Mouse (Mus musculus) heart, postnatal 4 days (tissue): ENCODE measurements at regions not wholly inside any gene's neighbourhood (a gene's known extent, or its start where the extent isn't known, plus 50 kb on each side); places are given as distances from the start of the nearest gene placed in this dataset.
A peak's percentile ranks its signal among the peaks of the same experiment; 100 is the strongest.

Experiments
- DNase-seq: peaks from one replicate; pipeline ENCODE4 v3.0.0; 2021

DNA sequence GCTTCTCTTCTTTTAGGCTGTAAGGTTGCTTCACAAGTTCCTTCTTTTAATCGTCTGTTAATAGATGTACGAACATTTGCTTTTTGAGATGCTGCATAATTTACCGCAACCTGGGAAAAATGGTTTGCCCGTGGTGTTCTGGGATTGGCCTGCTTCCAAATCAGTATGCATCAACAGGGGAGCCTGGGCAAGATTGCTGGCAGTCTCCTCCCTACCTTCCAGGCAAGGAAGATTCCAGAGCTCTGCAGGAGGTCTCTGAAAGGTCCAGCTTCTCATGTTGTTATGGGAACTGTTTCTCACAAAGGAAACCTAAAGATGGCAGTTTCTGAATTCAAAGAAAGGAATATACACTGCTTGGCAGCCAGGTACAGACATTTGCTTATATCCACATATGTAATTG, 799.6 kb downstream of the Nr2f2 start:
- DNase-seq, result no peak

DNA sequence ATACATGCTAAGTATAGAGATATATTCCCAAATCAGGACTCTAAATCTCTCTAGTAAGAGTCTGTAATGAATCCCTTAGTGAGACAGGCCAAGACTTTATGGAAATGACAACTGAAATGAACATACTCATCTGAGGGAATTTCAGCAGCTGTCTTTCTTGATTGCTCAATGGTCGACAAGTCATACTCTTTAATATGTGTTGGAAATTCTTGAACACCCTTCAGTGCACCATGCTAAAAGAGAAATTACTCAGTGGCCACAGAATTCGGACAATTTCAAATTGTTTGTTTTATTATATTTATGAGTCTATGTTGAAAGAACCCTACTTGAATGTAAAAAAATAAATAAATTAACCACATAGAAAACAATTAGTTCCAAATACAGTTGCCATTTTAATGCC, 802.1 kb downstream of the Nr2f2 start:
- no peak for DNase-seq

DNA sequence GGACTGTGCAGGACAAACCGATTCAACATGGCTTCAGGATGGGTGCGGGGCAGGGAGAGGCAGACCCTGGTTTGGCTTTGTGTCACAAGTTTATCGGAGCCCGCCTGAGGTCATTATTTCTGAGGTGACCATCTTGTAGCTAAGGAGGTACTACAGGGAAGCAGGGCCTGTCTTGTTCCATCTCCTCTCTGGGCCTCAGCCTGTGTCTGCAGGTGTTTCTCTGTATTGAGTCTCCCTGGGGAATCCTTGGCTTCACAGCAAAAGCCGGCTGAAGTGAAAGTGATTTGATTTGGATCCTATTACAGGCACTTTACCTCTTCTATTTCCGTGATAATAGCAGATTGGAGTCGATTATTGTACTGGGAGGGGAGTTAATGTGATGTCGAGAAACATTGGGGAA, 805.7 kb upstream of the Arrdc4 start:
- DNase-seq, result no peak

DNA sequence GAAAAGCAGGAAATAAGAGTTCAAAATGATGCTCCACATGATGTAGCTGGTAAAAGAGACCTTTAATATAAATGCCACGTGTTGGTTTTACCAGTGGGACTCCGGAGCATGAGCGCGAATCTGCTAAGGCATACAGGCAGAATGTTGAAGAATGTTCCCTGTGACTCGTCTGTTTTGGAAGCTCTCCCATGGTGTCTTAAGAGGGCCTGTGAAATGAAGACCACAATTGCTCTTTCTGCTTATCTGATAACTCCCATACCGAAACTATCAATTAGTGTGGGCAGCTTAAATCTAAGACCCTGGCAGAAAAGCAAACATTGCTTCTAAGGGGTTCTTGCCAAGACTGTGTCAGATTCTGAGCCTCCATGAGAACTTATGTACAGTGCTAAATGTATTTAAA, 804.9 kb upstream of the Arrdc4 start:
- DNase-seq, result no peak

DNA sequence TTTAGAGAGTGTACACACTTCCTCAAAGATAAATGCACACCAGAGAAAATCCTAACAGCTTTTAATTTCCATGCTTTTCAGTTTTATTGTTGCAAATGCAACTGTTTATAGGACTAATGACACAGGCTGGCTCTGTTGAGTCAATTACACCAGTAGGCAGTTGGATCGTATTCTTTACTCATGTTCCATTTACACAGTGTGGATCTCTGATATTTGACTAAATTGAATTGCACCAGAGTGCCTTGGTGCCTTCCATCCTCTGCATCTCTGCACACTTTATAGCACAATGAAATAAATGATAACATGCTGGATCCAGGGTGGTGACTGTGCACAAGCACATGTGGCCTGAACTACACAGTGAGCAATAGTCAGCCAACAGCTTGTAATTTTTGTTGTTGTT, 787.0 kb upstream of the Arrdc4 start:
- DNase-seq, result no peak

DNA sequence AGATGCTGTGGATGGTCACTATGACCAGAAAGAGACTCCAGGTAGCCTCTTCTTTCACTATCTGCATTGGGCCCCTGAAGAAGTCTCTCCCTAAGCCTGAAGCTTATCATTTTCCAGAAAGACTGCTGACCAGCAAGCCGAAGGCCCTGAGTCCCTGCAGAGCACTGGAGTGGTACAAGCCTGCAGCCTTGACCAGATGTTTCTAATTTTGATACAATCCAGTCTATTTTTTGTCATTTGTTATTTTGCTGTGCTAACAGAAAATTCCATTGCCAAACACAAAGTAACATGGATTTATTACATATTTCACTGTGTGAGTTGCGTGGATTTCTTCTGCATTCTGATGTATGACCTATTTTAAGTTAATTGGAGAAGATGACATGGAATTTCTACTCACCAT, 764.9 kb upstream of the Arrdc4 start:
- DNase-seq, result no peak

DNA sequence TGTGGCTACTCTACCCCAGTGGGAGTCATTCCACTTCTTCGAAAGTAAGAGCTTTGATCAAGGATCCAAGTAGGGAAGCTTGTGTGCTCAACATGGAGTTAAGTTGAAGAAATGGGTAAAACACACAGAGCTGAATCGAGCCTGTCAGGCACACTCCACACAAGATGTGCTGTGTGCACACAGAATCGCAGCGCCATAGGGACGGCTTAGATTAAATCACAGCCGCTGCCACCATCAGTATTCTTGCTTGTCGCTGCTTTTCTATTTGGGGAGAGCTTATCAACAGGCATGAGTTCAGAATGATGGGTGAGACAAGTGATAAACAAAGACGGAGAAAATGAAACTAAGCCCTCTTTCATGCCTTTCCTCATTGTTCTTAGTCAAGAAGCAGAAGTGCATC, 761.3 kb upstream of the Arrdc4 start:
- no peak for DNase-seq

DNA sequence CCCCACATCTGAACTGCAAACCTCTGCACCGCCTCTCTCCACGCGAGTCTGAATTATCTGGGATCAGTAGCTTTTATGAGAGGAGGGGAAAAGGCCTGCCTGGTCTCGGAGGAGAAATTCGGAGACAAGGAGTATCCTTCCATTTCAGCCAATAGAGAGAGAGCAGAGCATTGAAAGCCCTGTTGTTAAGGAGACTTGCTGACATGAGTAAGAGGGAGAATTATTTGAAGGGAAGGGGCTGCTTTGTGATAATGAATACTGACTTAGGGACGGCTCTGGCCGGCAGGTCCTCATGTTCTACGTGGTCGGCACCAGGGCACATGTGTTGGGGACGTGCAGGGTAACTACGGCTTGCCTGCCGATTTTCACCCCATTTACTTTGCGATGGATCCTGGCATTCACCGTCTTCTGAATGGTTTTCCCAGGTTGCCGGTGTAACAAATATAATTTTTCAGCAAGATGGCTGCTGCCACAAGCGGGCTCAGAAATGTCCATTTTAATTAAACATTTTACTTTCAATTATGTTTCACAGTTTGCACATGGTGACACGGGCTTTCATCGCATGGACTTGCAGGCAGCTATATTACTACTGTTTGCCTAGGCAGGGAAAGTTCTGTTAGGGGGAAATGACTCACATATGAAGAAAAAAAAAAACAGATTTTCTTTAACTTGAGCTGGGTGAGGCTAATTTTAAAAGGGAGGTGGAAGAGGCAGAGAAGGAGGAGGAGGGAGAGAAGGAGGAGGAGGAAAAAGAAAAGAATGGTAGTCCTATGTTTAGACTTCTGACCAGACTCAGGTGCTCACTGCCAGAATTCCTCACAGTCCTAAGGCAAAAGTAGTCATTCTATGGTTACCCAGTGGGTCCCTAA, 744.3 kb upstream of the Arrdc4 start:
- DNase-seq, result no peak

DNA sequence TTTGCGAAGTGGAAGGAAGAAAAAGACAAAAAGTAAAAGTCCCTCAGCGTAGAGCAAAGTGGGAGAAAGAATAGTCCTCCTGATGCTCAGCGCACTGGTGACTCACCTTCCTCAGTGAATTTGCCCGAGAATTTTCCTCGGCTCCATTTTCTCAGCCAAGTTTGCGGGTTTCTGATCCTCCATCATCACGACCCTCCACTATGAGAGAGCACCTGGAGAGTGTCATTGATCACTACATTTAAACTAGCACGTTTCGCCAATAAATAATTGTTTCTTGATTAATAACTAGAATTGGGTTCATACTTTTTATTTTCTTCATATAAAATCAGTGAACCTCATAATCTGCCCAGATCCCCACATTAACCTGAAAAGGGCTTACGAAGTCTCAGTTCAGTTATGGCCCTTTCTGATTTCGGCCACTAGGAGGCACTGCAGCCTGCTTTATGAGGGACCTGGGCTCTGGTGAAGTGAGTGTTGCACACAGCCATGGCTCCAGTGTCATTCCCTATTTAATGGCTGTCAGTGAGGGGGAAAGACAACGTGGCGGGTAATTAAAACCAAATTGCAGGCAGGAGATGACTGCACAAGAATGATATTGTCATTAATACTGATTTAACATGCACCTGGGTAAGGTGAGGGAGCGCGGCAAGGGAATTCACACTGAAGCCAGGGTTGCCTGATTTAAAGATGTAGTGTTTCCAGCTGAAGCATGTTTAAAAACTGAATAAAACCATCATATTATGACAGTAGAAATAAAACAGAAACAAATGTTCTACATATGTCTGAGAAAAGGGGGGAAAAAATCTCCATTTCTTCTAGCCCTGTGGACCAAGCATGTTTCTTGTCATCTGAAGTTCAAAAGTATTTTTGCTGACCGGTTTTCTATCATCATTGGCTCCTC, 741.8 kb upstream of the Arrdc4 start:
- DNase-seq, result peak; percentile 79

DNA sequence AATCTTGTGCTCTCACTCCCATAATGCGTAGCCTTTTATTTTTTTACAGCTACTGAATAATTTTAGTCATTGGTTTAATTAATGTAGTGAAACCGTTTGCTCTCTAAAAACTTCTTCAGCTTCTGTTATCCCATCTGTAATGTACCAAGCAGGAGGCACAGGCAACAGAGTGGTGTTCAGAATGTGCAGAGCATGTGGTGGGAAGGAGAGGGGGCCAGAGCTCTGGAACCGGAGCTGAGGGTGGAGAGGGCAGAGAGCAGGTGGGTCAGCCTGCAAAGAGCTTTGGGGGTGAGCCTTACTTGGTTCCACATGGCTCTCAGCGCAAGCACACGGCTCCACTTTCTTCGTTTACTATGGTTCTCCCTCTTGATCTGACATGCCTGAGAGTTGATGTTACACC, 739.6 kb upstream of the Arrdc4 start:
- no peak for DNase-seq

DNA sequence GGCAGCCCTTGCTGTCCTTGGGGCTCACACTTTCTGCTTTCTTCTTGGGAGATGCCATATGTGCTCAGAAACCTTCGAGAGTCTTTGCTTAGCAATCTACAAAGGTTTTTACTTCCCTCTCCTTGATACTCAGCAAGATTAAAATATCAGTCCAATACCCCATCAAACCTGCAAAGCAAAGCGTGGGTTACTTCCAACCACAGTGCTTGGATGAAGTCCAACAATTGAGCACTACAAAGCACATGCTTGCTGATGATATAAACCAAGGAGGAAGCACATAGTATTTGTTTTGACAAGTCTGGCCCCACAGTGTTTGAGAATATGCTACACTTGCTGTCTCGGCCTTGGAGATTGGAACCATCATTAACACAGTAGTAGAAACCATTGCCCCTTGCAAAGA, 738.1 kb upstream of the Arrdc4 start:
- no peak for DNase-seq

DNA sequence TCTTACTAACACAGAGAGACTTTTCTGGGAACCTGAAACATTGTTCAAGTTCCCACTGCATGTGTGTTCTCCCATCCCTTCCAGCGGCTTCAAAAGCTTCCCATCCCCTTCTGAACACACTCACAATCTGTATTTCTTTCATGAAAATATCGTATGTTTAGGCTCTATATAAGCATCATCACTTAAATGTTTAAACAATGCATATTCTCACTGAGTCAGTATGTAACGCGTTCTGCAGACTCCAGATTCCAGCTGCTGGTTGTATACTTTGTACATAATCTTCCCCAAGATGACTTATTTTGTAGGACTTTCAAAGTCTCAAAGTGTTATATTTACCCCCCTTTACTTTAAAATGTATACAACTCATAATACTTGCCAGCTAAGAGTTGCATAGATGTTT, 735.5 kb upstream of the Arrdc4 start:
- no peak for DNase-seq
